Mouse (Mus musculus): ENCODE results near the gene Rfx2. TPM values are rescaled to one million over a fixed set of nuclear protein-coding genes. Genes with fewer than 3 reads are reported as not detected.

Gene Rfx2
- polyA plus RNA-seq, 1 experiment from 2014 or later: 6.9 TPM

GRCm38 (mm10) chr17:56729151-56729550 is 101.7 kb downstream of the Rfx2 start:
- H3K36me3 ChIP-seq (ENCODE audit: control insufficient read depth, insufficient read depth, low read length): peaks cover 4% of the 10 kb centered on the region; the same call in 1 of the 2 replicates
- peak overlapping the region; percentile 27; the same call in 1 of the 2 replicates for H3K27ac ChIP-seq (ENCODE audit: low read length)
- peaks cover 22% of the 10 kb centered on the region for H3K4me1 ChIP-seq (replicated peaks; ENCODE audit: control insufficient read depth, insufficient read depth, low read length)
- H3K4me3 ChIP-seq (ENCODE audit: low read length): no peak overlapping the region
- peaks cover 3% of the 10 kb centered on the region for H3K9me3 ChIP-seq (ENCODE audit: control insufficient read depth, low read length)
- peak overlapping the region; percentile 28; the same call in 1 of the 2 replicates for H3K9ac ChIP-seq (ENCODE audit: low read length)
- H3K27me3 ChIP-seq (ENCODE audit: control insufficient read depth, insufficient read depth, low read depth, low read length): no peaks in the 10 kb centered on the region
- H3K4me2 ChIP-seq (ENCODE audit: low read depth, low read length): no peak overlapping the region
- WGBS: 41% methylated on average over 6 of the region's 6 CpGs
- no peak for ATAC-seq (ENCODE audit: low read depth)

- Histone ChIP-seq H3K4me2 (ENCODE audit: low read depth, low read length) (peak overlapping the region; percentile 23), H3K27me3 (ENCODE audit: control insufficient read depth, insufficient read depth, low read depth, low read length) (no peaks in the 10 kb centered on the region), H3K4me3 (ENCODE audit: low read length) (no peak overlapping the region), H3K4me1 (replicated peaks; ENCODE audit: control insufficient read depth, insufficient read depth, low read length) (peaks cover 25% of the 10 kb centered on the region), H3K27ac (ENCODE audit: low read length) (peak overlapping the region; percentile 21; the same call in 1 of the 2 replicates), H3K36me3 (ENCODE audit: control insufficient read depth, insufficient read depth, low read length) (peaks cover 5% of the 10 kb centered on the region), H3K9ac (ENCODE audit: low read length) (peak overlapping the region; percentile 44; the same call in 1 of the 2 replicates), H3K9me3 (ENCODE audit: control insufficient read depth, low read length) (peaks cover 3% of the 10 kb centered on the region)
- peak; percentile 76 for ATAC-seq (ENCODE audit: low read depth)
- 4% methylated on average over 12 of the region's 12 CpGs for WGBS
These were observed 102.7 kb downstream of the Rfx2 start for GRCm38 (mm10) chr17:56728117-56728516.

GRCm38 (mm10) chr17:56727659-56728058 is 103.2 kb downstream of the Rfx2 start:
- H3K27ac ChIP-seq (ENCODE audit: low read length): 0 out of 2 replicates have a peak overlapping the region, but pooled peaks have one; percentile 46
- peaks cover 8% of the 10 kb centered on the region for H3K36me3 ChIP-seq (ENCODE audit: control insufficient read depth, insufficient read depth, low read length)
- H3K4me1 ChIP-seq (replicated peaks; ENCODE audit: control insufficient read depth, insufficient read depth, low read length): peaks cover 26% of the 10 kb centered on the region
- 9% methylated on average over 12 of the region's 12 CpGs for WGBS
- H3K4me3 ChIP-seq (ENCODE audit: low read length): no peak overlapping the region
- ATAC-seq (ENCODE audit: low read depth): peak; percentile 19
- peaks cover 3% of the 10 kb centered on the region for H3K9me3 ChIP-seq (ENCODE audit: control insufficient read depth, low read length)
- peak overlapping the region; percentile 40; the same call in 1 of the 2 replicates for H3K9ac ChIP-seq (ENCODE audit: low read length)
- peak overlapping the region; percentile 23 for H3K4me2 ChIP-seq (ENCODE audit: low read depth, low read length)
- no peaks in the 10 kb centered on the region for H3K27me3 ChIP-seq (ENCODE audit: control insufficient read depth, insufficient read depth, low read depth, low read length)

- peaks cover 3% of the 10 kb centered on the region for H3K9me3 ChIP-seq (ENCODE audit: control insufficient read depth, low read length)
- no peak overlapping the region; the same call in 1 of the 2 replicates for H3K4me2 ChIP-seq (ENCODE audit: low read depth, low read length)
- H3K9ac ChIP-seq (ENCODE audit: low read length): 0 out of 2 replicates have a peak overlapping the region, but pooled peaks have one; percentile 40
- peaks cover 26% of the 10 kb centered on the region for H3K4me1 ChIP-seq (replicated peaks; ENCODE audit: control insufficient read depth, insufficient read depth, low read length)
- no peak overlapping the region for H3K4me3 ChIP-seq (ENCODE audit: low read length)
- 14% methylated on average over 7 of the region's 7 CpGs for WGBS
- ATAC-seq (ENCODE audit: low read depth): no peak
- H3K27ac ChIP-seq (ENCODE audit: low read length): 0 out of 2 replicates have a peak overlapping the region, but pooled peaks have one; percentile 46
- H3K36me3 ChIP-seq (ENCODE audit: control insufficient read depth, insufficient read depth, low read length): peaks cover 11% of the 10 kb centered on the region
- no peaks in the 10 kb centered on the region for H3K27me3 ChIP-seq (ENCODE audit: control insufficient read depth, insufficient read depth, low read depth, low read length)
These were observed 103.7 kb downstream of the Rfx2 start for GRCm38 (mm10) chr17:56727029-56727649.

Other genes with a start within 250 kb of the Rfx2 start
- 73.7 and 74.8 TPM in 2 replicates for gene Safb2, start 246.4 kb downstream of the Rfx2 start, polyA plus RNA-seq (2015; fragmentation: Nextera tagmentation; extraction: Ambion mirVana)
- gene Safb, start 246.2 kb downstream of the Rfx2 start, polyA plus RNA-seq (2015; fragmentation: Nextera tagmentation; extraction: Ambion mirVana): 86.9 and 95.7 TPM in 2 replicates
- 227 and 241 TPM in 2 replicates for gene 2410015M20Rik, start 221.2 kb downstream of the Rfx2 start, polyA plus RNA-seq (2015; fragmentation: Nextera tagmentation; extraction: Ambion mirVana)
- 1,731 and 1,766 TPM in 2 replicates for gene Rpl36, start 217.6 kb downstream of the Rfx2 start, polyA plus RNA-seq (2015; fragmentation: Nextera tagmentation; extraction: Ambion mirVana)
- gene Lonp1, start 204.1 kb downstream of the Rfx2 start, polyA plus RNA-seq (2015; fragmentation: Nextera tagmentation; extraction: Ambion mirVana): 41.1 and 41.7 TPM in 2 replicates
- gene Catsperd, start 202.9 kb downstream of the Rfx2 start, polyA plus RNA-seq (2015; fragmentation: Nextera tagmentation; extraction: Ambion mirVana): 0.43 and 0.91 TPM in 2 replicates
- gene Ranbp3, start 157.7 kb downstream of the Rfx2 start, polyA plus RNA-seq (2015; fragmentation: Nextera tagmentation; extraction: Ambion mirVana): 80.2 and 92.8 TPM in 2 replicates
- gene Ndufa11, start 113.2 kb downstream of the Rfx2 start, polyA plus RNA-seq (2015; fragmentation: Nextera tagmentation; extraction: Ambion mirVana): 424 and 435 TPM in 2 replicates
- 15.4 and 18.2 TPM in 2 replicates for gene Vmac, start 113.0 kb downstream of the Rfx2 start, polyA plus RNA-seq (2015; fragmentation: Nextera tagmentation; extraction: Ambion mirVana)
- gene Nrtn, start 73.5 kb downstream of the Rfx2 start, polyA plus RNA-seq (2015; fragmentation: Nextera tagmentation; extraction: Ambion mirVana): 5.1 and 7.3 TPM in 2 replicates
- 40.8 and 43.6 TPM in 2 replicates for gene Dus3l, start 66.3 kb downstream of the Rfx2 start, polyA plus RNA-seq (2015; fragmentation: Nextera tagmentation; extraction: Ambion mirVana)
- gene Prr22, start 60.8 kb downstream of the Rfx2 start, polyA plus RNA-seq (2015; fragmentation: Nextera tagmentation; extraction: Ambion mirVana): 0.84 and 1.5 TPM in 2 replicates
- gene Acsbg2, start 43.4 kb upstream of the Rfx2 start, polyA plus RNA-seq (2015; fragmentation: Nextera tagmentation; extraction: Ambion mirVana): not detected in 2 replicates
- gene 1700061G19Rik, start 44.5 kb upstream of the Rfx2 start, polyA plus RNA-seq (2015; fragmentation: Nextera tagmentation; extraction: Ambion mirVana): 0.43 and 0.53 TPM in 2 replicates
- 34.8 and 40.6 TPM in 2 replicates for gene Mllt1, start 104.4 kb upstream of the Rfx2 start, polyA plus RNA-seq (2015; fragmentation: Nextera tagmentation; extraction: Ambion mirVana)
- gene Acer1, start 151.1 kb upstream of the Rfx2 start, polyA plus RNA-seq (2015; fragmentation: Nextera tagmentation; extraction: Ambion mirVana): 0.09 TPM in 1 of 2 replicates, not detected in the other
- 113 and 124 TPM in 2 replicates for gene Clpp, start 159.3 kb upstream of the Rfx2 start, polyA plus RNA-seq (2015; fragmentation: Nextera tagmentation; extraction: Ambion mirVana)
- 41.3 and 42.6 TPM in 2 replicates for gene Alkbh7, start 166.3 kb upstream of the Rfx2 start, polyA plus RNA-seq (2015; fragmentation: Nextera tagmentation; extraction: Ambion mirVana)
- not detected in 2 replicates for gene Pspn, start 169.0 kb upstream of the Rfx2 start, polyA plus RNA-seq (2015; fragmentation: Nextera tagmentation; extraction: Ambion mirVana)
- 60.0 and 61.3 TPM in 2 replicates for gene Gtf2f1, start 180.3 kb upstream of the Rfx2 start, polyA plus RNA-seq (2015; fragmentation: Nextera tagmentation; extraction: Ambion mirVana)
- gene Gm17949, start 180.5 kb upstream of the Rfx2 start, polyA plus RNA-seq (2015; fragmentation: Nextera tagmentation; extraction: Ambion mirVana): 0.63 and 1.0 TPM in 2 replicates
- 21.3 and 23.7 TPM in 2 replicates for gene Khsrp, start 200.5 kb upstream of the Rfx2 start, polyA plus RNA-seq (2015; fragmentation: Nextera tagmentation; extraction: Ambion mirVana)
- not detected in 2 replicates for gene Slc25a41, start 210.6 kb upstream of the Rfx2 start, polyA plus RNA-seq (2015; fragmentation: Nextera tagmentation; extraction: Ambion mirVana)
- gene Crb3, start 228.1 kb upstream of the Rfx2 start, polyA plus RNA-seq (2015; fragmentation: Nextera tagmentation; extraction: Ambion mirVana): 62.6 and 63.1 TPM in 2 replicates
- 8.1 and 9.6 TPM in 2 replicates for gene Slc25a23, start 228.8 kb upstream of the Rfx2 start, polyA plus RNA-seq (2015; fragmentation: Nextera tagmentation; extraction: Ambion mirVana)
- 5.4 and 5.8 TPM in 2 replicates for gene Dennd1c, start 247.5 kb upstream of the Rfx2 start, polyA plus RNA-seq (2015; fragmentation: Nextera tagmentation; extraction: Ambion mirVana)